Mouse (Mus musculus) MEL (cell line): Measurements from ENCODE around the gene Tnrc18. TPM values are rescaled to one million over a fixed set of nuclear protein-coding genes. Genes with fewer than 3 reads are reported as not detected.

ENCODE experiments used
- DNase-seq: peaks from one replicate; pipeline ENCODE4 v3.0.0; 2011; ENCODE audit warnings: low read depth, low spot score
- H3K27ac ChIP-seq: 2 replicates; pipeline ENCODE4 v1.5.1; 2012; ENCODE audit warnings: low read depth, mild to moderate bottlenecking, control low read depth, low read length, moderate library complexity; ENCODE audit not compliant: control insufficient read depth
- H3K27me3 ChIP-seq, 2 experiments: fragments of 150-350 bp in 1 of 2; sonication (generic) in 1 of 2; 2 replicates each; pipeline ENCODE4 v1.6.1; 2012; ENCODE audit warnings: low read length in 2 of 2, mild to moderate bottlenecking in 2 of 2, improper control_type of control experiment in 1 of 2, moderate library complexity in 1 of 2; ENCODE audit not compliant: insufficient read depth in 2 of 2, control insufficient read depth in 1 of 2
- H3K36me3 ChIP-seq, 2 experiments: 2 replicates each; pipeline ENCODE4 v1.6.1; 2012 to 2014; ENCODE audit warnings: low read length in 2 of 2, improper control_type of control experiment in 1 of 2, inconsistent platforms in 1 of 2, mild to moderate bottlenecking in 1 of 2; ENCODE audit not compliant: insufficient read depth in 2 of 2, control insufficient read depth in 1 of 2
- H3K4me1 ChIP-seq, 2 experiments: fragments of 150-350 bp in 1 of 2; sonication (generic) in 1 of 2; 2 replicates each; pipeline ENCODE4 v1.6.1; 2012; ENCODE audit warnings: low read length in 2 of 2, improper control_type of control experiment in 1 of 2, mild to moderate bottlenecking in 1 of 2; ENCODE audit not compliant: insufficient read depth in 2 of 2, control insufficient read depth in 1 of 2
- H3K4me3 ChIP-seq, 2 experiments: fragments of 150-350 bp in 1 of 2; sonication (generic) in 1 of 2; 2 replicates each; pipeline ENCODE4 v1.5.1; 2012; ENCODE audit warnings: low read depth in 2 of 2, low read length in 2 of 2, mild to moderate bottlenecking in 2 of 2, moderate library complexity in 2 of 2, control low read depth in 1 of 2, improper control_type of control experiment in 1 of 2; ENCODE audit not compliant: control insufficient read depth in 1 of 2, insufficient read depth in 1 of 2
- H3K79me2 ChIP-seq: 2 replicates; pipeline ENCODE4 v1.6.1; 2012; ENCODE audit warnings: mild to moderate bottlenecking, low read length, moderate library complexity; ENCODE audit not compliant: control insufficient read depth, poor library complexity, insufficient read depth
- H3K9ac ChIP-seq: 2 replicates; pipeline ENCODE4 v1.6.1; 2012; ENCODE audit warnings: low read depth, mild to moderate bottlenecking, control low read depth, low read length, moderate library complexity; ENCODE audit not compliant: control insufficient read depth, poor library complexity, severe bottlenecking
- H3K9me3 ChIP-seq: fragments of 150-350 bp; sonication (generic); replicated peaks from 2 replicates; pipeline ENCODE4 v1.6.1; 2012; ENCODE audit warnings: mild to moderate bottlenecking, low read length, improper control_type of control experiment, moderate library complexity; ENCODE audit not compliant: insufficient read depth
- BHLHE40 ChIP-seq: IDR thresholded peaks from 2 replicates; pipeline ENCODE4 v1.6.1; 2012; ENCODE audit warnings: low read depth, mild to moderate bottlenecking, inconsistent platforms, low read length, improper control_type of control experiment, borderline replicate concordance
- CHD1 ChIP-seq: IDR thresholded peaks from 2 replicates; pipeline ENCODE4 v1.6.1; 2012; ENCODE audit warnings: low read depth, mild to moderate bottlenecking, inconsistent platforms, low read length, improper control_type of control experiment
- CHD2 ChIP-seq: IDR thresholded peaks from 2 replicates; pipeline ENCODE4 v1.6.1; 2011; ENCODE audit warnings: low read length, improper control_type of control experiment
- CTCF ChIP-seq, 3 experiments: IDR thresholded peaks in 2 of 3; conservative IDR thresholded peaks in 1 of 3; 2 replicates each; pipeline ENCODE4 v1.5.1; 2011 to 2012; ENCODE audit warnings: low read length in 3 of 3, low read depth in 2 of 3, mild to moderate bottlenecking in 2 of 3, improper control_type of control experiment in 1 of 3, inconsistent platforms in 1 of 3, mixed read lengths in 1 of 3, moderate library complexity in 1 of 3; ENCODE audit not compliant: control insufficient read depth in 1 of 3, insufficient read depth in 1 of 3, poor library complexity in 1 of 3, severe bottlenecking in 1 of 3
- E2F4 ChIP-seq: IDR thresholded peaks from 2 replicates; pipeline ENCODE4 v1.6.1; 2011; ENCODE audit warnings: low read depth, low read length, improper control_type of control experiment, borderline replicate concordance
- ELF1 ChIP-seq: IDR thresholded peaks from 2 replicates; pipeline ENCODE4 v1.6.1; 2014; ENCODE audit warnings: low read depth, mild to moderate bottlenecking, inconsistent platforms, low read length, improper control_type of control experiment, moderate library complexity
- ETS1 ChIP-seq: IDR thresholded peaks from 2 replicates; pipeline ENCODE4 v1.6.1; 2012; ENCODE audit warnings: low read depth, mild to moderate bottlenecking, inconsistent platforms, low read length, improper control_type of control experiment, moderate library complexity
- GABPA ChIP-seq: IDR thresholded peaks from 2 replicates; pipeline ENCODE4 v1.6.1; 2012; ENCODE audit warnings: low read depth, mild to moderate bottlenecking, inconsistent platforms, low read length, improper control_type of control experiment, moderate library complexity
- GATA1 ChIP-seq: IDR thresholded peaks from 2 replicates; pipeline ENCODE4 v1.6.1; 2011; ENCODE audit warnings: low read depth, low read length, improper control_type of control experiment
- HCFC1 ChIP-seq: IDR thresholded peaks from 2 replicates; pipeline ENCODE4 v1.6.1; 2012; ENCODE audit warnings: low read depth, mild to moderate bottlenecking, inconsistent platforms, low read length, improper control_type of control experiment, moderate library complexity
- JUND ChIP-seq: IDR thresholded peaks from 2 replicates; pipeline ENCODE4 v1.6.1; 2011; ENCODE audit warnings: low read depth, mild to moderate bottlenecking, improper control_type of control experiment, low read length
- KAT2A ChIP-seq: conservative IDR thresholded peaks from 2 replicates; pipeline ENCODE4 v1.6.1; 2012; ENCODE audit warnings: low read depth, low read length, improper control_type of control experiment, inconsistent platforms
- MAFK ChIP-seq: IDR thresholded peaks from 2 replicates; pipeline ENCODE4 v1.6.1; 2011; ENCODE audit warnings: low read depth, mild to moderate bottlenecking, low read length, improper control_type of control experiment, borderline replicate concordance
- MAZ ChIP-seq: IDR thresholded peaks from 2 replicates; pipeline ENCODE4 v1.6.1; 2012; ENCODE audit warnings: low read depth, mild to moderate bottlenecking, inconsistent platforms, low read length, improper control_type of control experiment
- MYB ChIP-seq: IDR thresholded peaks from 2 replicates; pipeline ENCODE4 v1.6.1; 2011; ENCODE audit warnings: mild to moderate bottlenecking, low read depth, low read length, improper control_type of control experiment
- NRF1 ChIP-seq: IDR thresholded peaks from 2 replicates; pipeline ENCODE4 v1.6.1; 2014; ENCODE audit warnings: low read depth, mild to moderate bottlenecking, inconsistent platforms, low read length, improper control_type of control experiment, moderate library complexity; ENCODE audit not compliant: poor library complexity, insufficient read depth, severe bottlenecking
- RAD21 ChIP-seq: IDR thresholded peaks from 2 replicates; pipeline ENCODE4 v1.6.1; 2011; ENCODE audit warnings: mild to moderate bottlenecking, low read depth, low read length, improper control_type of control experiment
- RCOR1 ChIP-seq: IDR thresholded peaks from 2 replicates; pipeline ENCODE4 v1.6.1; 2012; ENCODE audit warnings: low read depth, mild to moderate bottlenecking, inconsistent platforms, low read length, improper control_type of control experiment
- SIN3A ChIP-seq: IDR thresholded peaks from 2 replicates; pipeline ENCODE4 v1.6.1; 2012; ENCODE audit warnings: low read length, improper control_type of control experiment, inconsistent platforms
- TAL1 ChIP-seq: IDR thresholded peaks from 2 replicates; pipeline ENCODE4 v1.6.1; 2012; ENCODE audit warnings: mild to moderate bottlenecking, inconsistent platforms, low read length, moderate library complexity, mixed read lengths
- TCF12 ChIP-seq: IDR thresholded peaks from 2 replicates; pipeline ENCODE4 v1.6.1; 2014; ENCODE audit warnings: low read depth, mild to moderate bottlenecking, inconsistent platforms, low read length, improper control_type of control experiment, moderate library complexity
- UBTF ChIP-seq: IDR thresholded peaks from 2 replicates; pipeline ENCODE4 v1.6.1; 2012; ENCODE audit warnings: low read depth, mild to moderate bottlenecking, inconsistent platforms, low read length, improper control_type of control experiment, moderate library complexity, borderline replicate concordance; ENCODE audit not compliant: insufficient read depth
- USF2 ChIP-seq, 2 experiments: IDR thresholded peaks; 2 replicates each; pipeline ENCODE4 v1.6.1; 2011 to 2012; ENCODE audit warnings: improper control_type of control experiment in 2 of 2, low read length in 2 of 2, borderline replicate concordance in 1 of 2, inconsistent platforms in 1 of 2, low read depth in 1 of 2, mild to moderate bottlenecking in 1 of 2; ENCODE audit not compliant: insufficient read depth in 1 of 2
- ZKSCAN1 ChIP-seq: IDR thresholded peaks from 2 replicates; pipeline ENCODE4 v1.6.1; 2012; ENCODE audit warnings: low read depth, mild to moderate bottlenecking, inconsistent platforms, low read length, improper control_type of control experiment, moderate library complexity
- ZMIZ1 ChIP-seq: IDR thresholded peaks from 2 replicates; pipeline ENCODE4 v1.6.1; 2012; ENCODE audit warnings: low read depth, mild to moderate bottlenecking, inconsistent platforms, low read length, improper control_type of control experiment, moderate library complexity
- polyA plus RNA-seq, 2 experiments: library from polyadenylated mRNA; stranded (reverse) in 1 of 2; unstranded in 1 of 2; fragments of >175 nt in 1 of 2; fragments of >200 nt in 1 of 2; gene quantifications; 2 replicates each; pipeline versions ENCODE4 v1.2.1 to v1.2.4; 2012; ENCODE audit warnings: low replicate concordance in 2 of 2, low read depth in 1 of 2; ENCODE audit not compliant: insufficient read length in 2 of 2, insufficient read depth in 1 of 2, missing spikeins in 1 of 2
- total RNA-seq: library from RNA; depleted of rRNA; stranded (reverse); fragments of 300-350 nt; gene quantifications from 2 replicates; pipeline ENCODE4 v1.2.3, GENCODE M21; 2012

The Tnrc18 gene
- total and polyA plus RNA-seq, 3 experiments = 0.31 to 3.4 TPM; not detected in 1

DNA sequence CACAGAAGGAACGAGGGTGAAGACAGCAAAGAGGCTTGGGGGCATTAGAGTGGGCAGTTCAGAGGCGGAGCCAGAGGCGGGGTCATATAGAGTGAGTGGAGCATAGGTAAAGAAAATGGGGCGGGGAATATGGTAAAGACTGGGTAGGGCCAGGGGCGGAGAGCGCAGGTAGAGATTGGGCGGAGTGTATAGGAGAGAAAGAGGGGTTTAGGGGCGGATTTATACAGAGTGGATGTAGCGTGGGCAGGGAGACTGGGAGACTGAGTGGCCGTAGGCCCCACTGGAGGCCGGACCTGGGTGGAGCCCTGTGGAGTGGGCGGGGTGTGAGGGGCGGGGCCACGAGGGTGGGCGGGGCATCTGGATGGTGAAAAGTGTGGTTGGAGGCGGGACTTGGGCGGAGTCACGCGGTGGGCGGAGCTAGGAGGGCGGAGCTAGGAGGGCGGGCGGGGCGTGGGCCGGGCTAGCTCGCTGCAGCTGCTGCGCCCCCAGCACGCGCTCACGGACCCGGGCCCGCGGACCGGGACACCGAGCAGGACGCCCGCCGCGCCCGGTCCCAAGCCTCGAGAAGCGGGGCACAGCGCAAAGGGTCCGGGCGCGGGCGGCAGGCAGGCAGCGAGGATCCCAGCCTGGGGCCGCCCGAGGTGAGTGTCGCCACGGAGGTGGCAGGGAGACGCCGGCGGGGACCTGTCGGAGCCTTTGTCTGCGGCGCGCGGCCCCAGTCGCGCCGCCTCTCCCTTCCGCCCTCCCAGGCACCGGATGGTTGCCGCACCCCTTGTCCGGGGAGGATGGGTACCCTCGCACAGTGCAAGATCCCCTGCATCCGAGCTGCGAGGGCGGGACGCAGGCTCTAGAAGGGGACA lies 115.6 kb downstream of the Tnrc18 start:
- TF ChIP-seq GABPA (no peak), TAL1 (no peak), TCF12 (no peak), RAD21 (no peak), MAFK (no peak), ELF1 (no peak), USF2 (IDR thresholded peaks at IDR 0.05; ENCODE audit: borderline replicate concordance in 1 of 2, insufficient read depth in 1 of 2, low read depth in 1 of 2, low read length in 2 of 2) (no peak), CTCF (IDR thresholded peaks at IDR 0.05 in 2 of 3, conservative IDR thresholded peaks at IDR 0.05 in 1 of 3; ENCODE audit: control insufficient read depth in 1 of 3, insufficient read depth in 1 of 3, low read depth in 2 of 3, low read length in 3 of 3, poor library complexity in 1 of 3, severe bottlenecking in 1 of 3) (no peak), SIN3A (no peak), HCFC1 (no peak)
- H3K9ac ChIP-seq = no peak overlapping the region
- no peak overlapping the region for H3K27ac ChIP-seq
- no peaks in the 10 kb centered on the region for H3K27me3 ChIP-seq
- no peak overlapping the region for H3K4me3 ChIP-seq
- H3K4me1 ChIP-seq = no peaks in the 10 kb centered on the region
- H3K36me3 ChIP-seq = no peaks in the 10 kb centered on the region
- H3K9me3 ChIP-seq = no peaks in the 10 kb centered on the region
- no peak for DNase-seq
- no peaks in the 10 kb centered on the region for H3K79me2 ChIP-seq

DNA sequence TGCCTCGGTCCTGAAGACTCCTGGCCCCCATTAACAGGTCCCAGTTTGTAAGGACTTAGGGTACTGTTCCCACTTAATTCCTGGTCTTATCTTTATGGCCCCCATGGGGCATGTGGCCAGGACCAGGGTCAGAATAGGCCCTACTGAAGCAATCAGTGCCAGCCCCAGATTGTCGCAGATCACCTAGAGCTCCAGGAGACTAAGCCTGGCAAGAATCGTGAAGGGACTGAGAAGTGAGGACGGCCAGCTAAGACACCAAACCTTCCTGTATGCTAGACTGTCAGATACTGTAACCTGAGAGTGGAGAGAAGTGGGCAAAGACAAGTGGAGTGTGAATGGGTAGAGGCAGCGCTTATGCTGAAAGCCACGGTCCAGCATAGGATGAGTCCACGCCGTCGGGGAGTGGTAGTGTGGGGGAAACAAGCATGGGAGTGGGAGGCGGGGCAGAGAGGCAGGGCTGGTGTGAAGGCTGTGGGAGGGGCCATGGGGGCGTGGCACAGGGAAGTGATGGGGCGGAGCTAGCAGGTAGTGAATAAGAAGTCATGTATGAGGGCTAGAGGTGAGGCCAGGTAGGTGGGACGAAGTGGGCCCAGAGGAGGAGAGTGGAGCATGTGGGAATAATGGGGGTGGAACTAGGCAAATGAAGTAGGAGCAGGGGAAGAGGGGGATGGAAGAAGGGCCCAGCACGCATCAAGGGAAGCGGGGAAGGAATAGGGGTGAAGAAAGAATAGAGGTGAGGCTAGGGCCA lies 116.4 kb downstream of the Tnrc18 start:
- Histone ChIP-seq H3K27me3 (no peaks in the 10 kb centered on the region; a peak in 1 of 4 replicates), H3K9me3 (no peaks in the 10 kb centered on the region), H3K4me3 (no peak overlapping the region), H3K79me2 (no peaks in the 10 kb centered on the region), H3K27ac (no peak overlapping the region), H3K4me1 (no peaks in the 10 kb centered on the region), H3K9ac (no peak overlapping the region), H3K36me3 (no peaks in the 10 kb centered on the region)
- no peak for DNase-seq
- TF ChIP-seq JUND (no peak), ZKSCAN1 (no peak), RCOR1 (no peak), ELF1 (no peak), MAFK (no peak), GATA1 (no peak), ETS1 (no peak), KAT2A (no peak), MAZ (no peak), RAD21 (no peak), UBTF (no peak), CHD1 (no peak), CHD2 (no peak), E2F4 (no peak), BHLHE40 (no peak), MYB (no peak), HCFC1 (no peak), SIN3A (no peak), ZMIZ1 (no peak), NRF1 (no peak)
